ENCODE assay signal across 10 mouse cellular contexts in the genomic region with DNA sequence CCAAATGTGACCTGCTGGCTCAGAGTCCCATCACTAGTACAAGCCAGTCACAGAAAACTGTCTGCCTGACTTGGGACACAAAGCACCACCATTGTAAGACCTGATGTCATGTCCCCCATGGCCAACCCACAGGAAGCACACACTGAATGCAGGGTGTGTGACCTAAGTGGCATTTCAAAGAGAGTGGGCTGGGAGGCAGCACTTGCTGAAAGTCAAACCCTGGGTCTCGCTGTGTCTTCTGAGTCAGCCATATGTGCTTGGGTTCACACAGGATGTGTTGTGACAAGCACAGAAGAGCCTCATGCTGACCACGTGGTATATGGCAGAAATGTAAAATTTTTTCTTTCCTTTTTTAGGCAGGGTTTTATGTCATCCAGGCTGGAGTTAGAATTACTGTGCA. TPM values are rescaled to one million over a fixed set of nuclear protein-coding genes. Genes with fewer than 3 reads are reported as not detected.
DNase-seq lines count a peak whose midpoint lies in the region; ATAC-seq lines count a peak whose summit lies in the region.
"Had no signal": no experiment of that assay in that cellular context is flagged by ENCODE, and none has a peak within 500 bp of the region (broad histone marks: within the 10 kb centered on the region; RNA-seq: fewer than 3 reads in every experiment).

No protein-coding gene starts in this region.

- no peak for ATAC-seq in heart, embryonic 13.5 days (ENCODE audit: extremely low read depth, insufficient number of reproducible peaks, low FRiP score, low TSS enrichment)
- no peak for ATAC-seq in neural tube, embryonic 13.5 days (ENCODE audit: low read depth)
- ATAC-seq in neural tube, embryonic 15.5 days (ENCODE audit: low FRiP score), result no peak
- no peak for ATAC-seq in stomach, embryonic 16.5 days (ENCODE audit: insufficient read depth, low FRiP score)

- no peak for DNase-seq in heart, adult 18-20 months
- DNase-seq in induced T-regulatory cell, adult 2 months (ENCODE audit: low read depth), result peak; percentile 88
- DNase-seq in cerebellum, postnatal 36 days, result no peak
- DNase-seq in MN1 (ENCODE audit: low spot score), result no peak
- DNase-seq: heart, postnatal 14 days; right cerebral cortex, adult 18-20 months had no signal

- H3K9me3 ChIP-seq in heart, embryonic 13.5 days, result no peaks in the 10 kb centered on the region
- no peaks in the 10 kb centered on the region for H3K9me3 ChIP-seq in neural tube, embryonic 13.5 days
- no peaks in the 10 kb centered on the region for H3K9me3 ChIP-seq in neural tube, embryonic 15.5 days (replicated peaks)
- no peaks in the 10 kb centered on the region for H3K9me3 ChIP-seq in stomach, embryonic 16.5 days (replicated peaks; ENCODE audit: control insufficient read depth, low read length)

- peaks cover 3% of the 10 kb centered on the region; the same call in 1 of the 2 replicates for H3K36me3 ChIP-seq in heart, embryonic 13.5 days
- H3K36me3 ChIP-seq in neural tube, embryonic 13.5 days, result no peaks in the 10 kb centered on the region
- H3K36me3 ChIP-seq in neural tube, embryonic 15.5 days, result no peaks in the 10 kb centered on the region
- H3K36me3 ChIP-seq in stomach, embryonic 16.5 days (ENCODE audit: control insufficient read depth, insufficient read depth, low read length), result no peaks in the 10 kb centered on the region

- H3K27ac ChIP-seq in heart, embryonic 13.5 days (replicated peaks), result peak overlapping the region; percentile 63
- H3K27ac ChIP-seq in neural tube, embryonic 13.5 days (replicated peaks), result 0 out of 2 replicates have a peak overlapping the region, but pooled peaks have one; percentile 9
- no peak overlapping the region for H3K27ac ChIP-seq in neural tube, embryonic 15.5 days (replicated peaks)
- peak overlapping the region; percentile 67 for H3K27ac ChIP-seq in stomach, embryonic 16.5 days (ENCODE audit: low read length)

- 58% methylated on average over 2 of the region's 2 CpGs for WGBS in heart, embryonic 13.5 days
- WGBS in neural tube, embryonic 13.5 days, result 77% methylated on average over 2 of the region's 2 CpGs
- WGBS in neural tube, embryonic 15.5 days, result 77% methylated on average over 2 of the region's 2 CpGs
- WGBS in stomach, embryonic 16.5 days, result 66% methylated on average over 2 of the region's 2 CpGs

- H3K27me3 ChIP-seq in heart, embryonic 13.5 days (replicated peaks), result no peaks in the 10 kb centered on the region
- no peaks in the 10 kb centered on the region for H3K27me3 ChIP-seq in neural tube, embryonic 13.5 days
- H3K27me3 ChIP-seq in neural tube, embryonic 15.5 days (replicated peaks), result no peaks in the 10 kb centered on the region
- no peaks in the 10 kb centered on the region for H3K27me3 ChIP-seq in stomach, embryonic 16.5 days (ENCODE audit: control insufficient read depth, insufficient read depth, low read length)

- 0 out of 2 replicates have a peak overlapping the region, but pooled peaks have one; percentile 29 for H3K9ac ChIP-seq in heart, embryonic 13.5 days
- H3K9ac ChIP-seq in neural tube, embryonic 13.5 days, result no peak overlapping the region
- H3K9ac ChIP-seq in neural tube, embryonic 15.5 days (replicated peaks), result no peak overlapping the region
- no peak overlapping the region for H3K9ac ChIP-seq in stomach, embryonic 16.5 days (ENCODE audit: low read length)

- H3K4me1 ChIP-seq in heart, embryonic 13.5 days, result peaks cover 83% of the 10 kb centered on the region
- H3K4me1 ChIP-seq in neural tube, embryonic 13.5 days (replicated peaks), result peaks cover 37% of the 10 kb centered on the region
- H3K4me1 ChIP-seq in neural tube, embryonic 15.5 days, result peaks cover 16% of the 10 kb centered on the region; the same call in 1 of the 2 replicates
- peaks cover 21% of the 10 kb centered on the region for H3K4me1 ChIP-seq in stomach, embryonic 16.5 days (ENCODE audit: control insufficient read depth, insufficient read depth, low read length)

- H3K4me3 ChIP-seq in heart, embryonic 13.5 days, result no peak overlapping the region
- no peak overlapping the region for H3K4me3 ChIP-seq in neural tube, embryonic 13.5 days
- H3K4me3 ChIP-seq in neural tube, embryonic 15.5 days (replicated peaks), result no peak overlapping the region
- H3K4me3 ChIP-seq in stomach, embryonic 16.5 days (replicated peaks; ENCODE audit: low read length), result no peak overlapping the region

- no peak overlapping the region for H3K4me2 ChIP-seq in heart, embryonic 13.5 days
- no peak overlapping the region for H3K4me2 ChIP-seq in neural tube, embryonic 13.5 days
- no peak overlapping the region for H3K4me2 ChIP-seq in neural tube, embryonic 15.5 days
- H3K4me2 ChIP-seq in stomach, embryonic 16.5 days (ENCODE audit: low read depth, low read length), result no peak overlapping the region

RNA-seq across cellular contexts. Expression of a gene that starts 20.8 kb away (rescaled TPM):
- polyA plus RNA-seq in heart, embryonic 13.5 days (2015; fragmentation: Nextera tagmentation; extraction: Ambion mirVana), result 36.8 and 37.5 TPM in 2 replicates
- total RNA-seq in heart, adult 18-20 months (2021), result 10 to 100 TPM; 47.1 to 50.0 TPM
- 28.9 and 29.5 TPM in 2 replicates for polyA plus RNA-seq in neural tube, embryonic 13.5 days (2015; fragmentation: Nextera tagmentation; extraction: Ambion mirVana)
- 31.4 and 40.2 TPM in 2 replicates for polyA plus RNA-seq in neural tube, embryonic 15.5 days (2015; fragmentation: Nextera tagmentation; extraction: Ambion mirVana)
- 40.0 and 43.0 TPM in 2 replicates for polyA plus RNA-seq in stomach, embryonic 16.5 days (2015; fragmentation: Nextera tagmentation; extraction: Ambion mirVana)

RNA-seq across cellular contexts. Expression of a gene that starts 28.9 kb away (rescaled TPM):
- 17.8 and 19.4 TPM in 2 replicates for polyA plus RNA-seq in heart, embryonic 13.5 days (2015; fragmentation: Nextera tagmentation; extraction: Ambion mirVana)
- total RNA-seq in heart, adult 18-20 months (2021), result 10 to 100 TPM; 20.5 to 20.8 TPM
- polyA plus RNA-seq in neural tube, embryonic 13.5 days (2015; fragmentation: Nextera tagmentation; extraction: Ambion mirVana), result 29.7 and 34.2 TPM in 2 replicates
- polyA plus RNA-seq in neural tube, embryonic 15.5 days (2015; fragmentation: Nextera tagmentation; extraction: Ambion mirVana), result 29.7 and 31.0 TPM in 2 replicates
- 27.6 and 28.0 TPM in 2 replicates for polyA plus RNA-seq in stomach, embryonic 16.5 days (2015; fragmentation: Nextera tagmentation; extraction: Ambion mirVana)

RNA-seq across cellular contexts. Expression of a gene that starts 41.6 kb away (rescaled TPM):
- polyA plus RNA-seq in heart, embryonic 13.5 days (2015; fragmentation: Nextera tagmentation; extraction: Ambion mirVana), result 1.2 and 2.2 TPM in 2 replicates
- total RNA-seq in heart, adult 18-20 months (2021), result 1 to 10 TPM; 2.0 to 3.1 TPM
- polyA plus RNA-seq in neural tube, embryonic 13.5 days (2015; fragmentation: Nextera tagmentation; extraction: Ambion mirVana), result 4.5 and 7.6 TPM in 2 replicates
- 5.8 and 6.2 TPM in 2 replicates for polyA plus RNA-seq in neural tube, embryonic 15.5 days (2015; fragmentation: Nextera tagmentation; extraction: Ambion mirVana)
- 4.0 and 4.1 TPM in 2 replicates for polyA plus RNA-seq in stomach, embryonic 16.5 days (2015; fragmentation: Nextera tagmentation; extraction: Ambion mirVana)

RNA-seq across cellular contexts. Expression of a gene that starts 44.9 kb away (rescaled TPM):
- polyA plus RNA-seq in heart, embryonic 13.5 days (2015; fragmentation: Nextera tagmentation; extraction: Ambion mirVana), result 1.6 and 1.9 TPM in 2 replicates
- total RNA-seq in heart, adult 18-20 months (2021), result 1 to 10 TPM; 5.7 to 6.6 TPM
- polyA plus RNA-seq in neural tube, embryonic 13.5 days (2015; fragmentation: Nextera tagmentation; extraction: Ambion mirVana), result 3.4 and 4.0 TPM in 2 replicates
- 1.7 and 2.5 TPM in 2 replicates for polyA plus RNA-seq in neural tube, embryonic 15.5 days (2015; fragmentation: Nextera tagmentation; extraction: Ambion mirVana)
- 1.6 and 1.9 TPM in 2 replicates for polyA plus RNA-seq in stomach, embryonic 16.5 days (2015; fragmentation: Nextera tagmentation; extraction: Ambion mirVana)

RNA-seq across cellular contexts. Expression of a gene that starts 45.6 kb away (rescaled TPM):
- 24.0 and 25.8 TPM in 2 replicates for polyA plus RNA-seq in heart, embryonic 13.5 days (2015; fragmentation: Nextera tagmentation; extraction: Ambion mirVana)
- total RNA-seq in heart, adult 18-20 months (2021), result 10 to 100 TPM in 1 of 2 experiments, 1 to 10 TPM in 1; 6.8 to 10.0 TPM
- 53.9 and 54.4 TPM in 2 replicates for polyA plus RNA-seq in neural tube, embryonic 13.5 days (2015; fragmentation: Nextera tagmentation; extraction: Ambion mirVana)
- 57.5 and 61.9 TPM in 2 replicates for polyA plus RNA-seq in neural tube, embryonic 15.5 days (2015; fragmentation: Nextera tagmentation; extraction: Ambion mirVana)
- 30.2 and 30.8 TPM in 2 replicates for polyA plus RNA-seq in stomach, embryonic 16.5 days (2015; fragmentation: Nextera tagmentation; extraction: Ambion mirVana)
